Mouse (Mus musculus) left cerebral cortex, postnatal 14 days (tissue): ENCODE data around the gene Evl. TPM values are rescaled to one million over a fixed set of nuclear protein-coding genes. Genes with fewer than 3 reads are reported as not detected.
A peak's percentile ranks its signal among the peaks of the same experiment; 100 is the strongest.

Experiments used
- DNase-seq, 2 experiments: peaks; one replicate each; pipeline ENCODE4 v3.0.0; 2021 to 2022; ENCODE audit warnings: low spot score in 2 of 2, mixed read lengths in 1 of 2
- intact Hi-C: fragments of 180-260 bp; cut with DNase I; formaldehyde crosslinking; loops from one replicate; pipeline ENCODE4 v1.15.1; 2025
- total RNA-seq, 2 experiments: library from RNA; stranded (reverse); gene quantifications; 2 replicates each; pipeline ENCODE4 v1.2.3; 2021

The Evl gene
- total RNA-seq, 2 experiments from 2014 or later = 285 to 314 TPM

- intact Hi-C loops = loop anchor here (5.0 kb wide), 1 partner anchor 37 kb away; no protein-coding TSS in a partner anchor
- no peak for DNase-seq
Observed at GRCm38 (mm10) chr12:108564910-108565506, 10.5 kb downstream of the Evl start.

GRCm38 (mm10) chr12:108579156-108579871 is 24.8 kb downstream of the Evl start:
- peak; percentile 34 to 60 for DNase-seq
- intact Hi-C loops = no loop called here

- DNase-seq = no peak
- intact Hi-C loops = no loop called here
Observed at GRCm38 (mm10) chr12:108583775-108584174, 29.3 kb downstream of the Evl start.

GRCm38 (mm10) chr12:108590131-108590530 is 35.6 kb downstream of the Evl start:
- no peak for DNase-seq
- intact Hi-C loops = no loop called here

GRCm38 (mm10) chr12:108591586-108591985 is 37.1 kb downstream of the Evl start:
- intact Hi-C loops = no loop called here
- no peak for DNase-seq

GRCm38 (mm10) chr12:108592866-108593265 is 38.3 kb downstream of the Evl start:
- no peak for DNase-seq
- intact Hi-C loops = no loop called here

- no peak for DNase-seq
- intact Hi-C loops = loop anchor here (5.0 kb wide), 1 partner anchor 39 kb away; no protein-coding TSS in a partner anchor
Observed at GRCm38 (mm10) chr12:108600864-108601263, 46.3 kb downstream of the Evl start.

- intact Hi-C loops = loop anchor here (5.0 kb wide), 1 partner anchor 39 kb away; no protein-coding TSS in a partner anchor
Observed at GRCm38 (mm10) chr12:108601326-108601725, 46.8 kb downstream of the Evl start.

GRCm38 (mm10) chr12:108604546-108604945 is 50.0 kb downstream of the Evl start:
- DNase-seq = no peak
- intact Hi-C loops = loop anchor here (5.0 kb wide), 1 partner anchor 42 kb away; no protein-coding TSS in a partner anchor

More at GRCm38 (mm10) chr12:108601326-108601725, 46.8 kb downstream of the Evl start:
- peak; percentile 58 to 82 for DNase-seq

GRCm38 (mm10) chr12:108605521-108606281 is 51.2 kb downstream of the Evl start:
- peak; percentile 38 to 55 for DNase-seq
- intact Hi-C loops = loop anchor here (5.0 kb wide), 1 partner anchor 67 kb away; no protein-coding TSS in a partner anchor

GRCm38 (mm10) chr12:108606321-108606720 is 51.8 kb downstream of the Evl start:
- no peak for DNase-seq

GRCm38 (mm10) chr12:108609446-108609845 is 54.9 kb downstream of the Evl start:
- DNase-seq = no peak
- intact Hi-C loops = loop anchor here (5.0 kb wide), 1 partner anchor 63 kb away; no protein-coding TSS in a partner anchor

More at GRCm38 (mm10) chr12:108606321-108606720, 51.8 kb downstream of the Evl start:
- intact Hi-C loops = loop anchor here (5.0 kb wide), 1 partner anchor 66 kb away; no protein-coding TSS in a partner anchor

- intact Hi-C loops = loop anchor here (5.0 kb wide), 1 partner anchor 147 kb away; no protein-coding TSS in a partner anchor
- DNase-seq = no peak
Observed at GRCm38 (mm10) chr12:108610255-108610654, 55.7 kb downstream of the Evl start.

GRCm38 (mm10) chr12:108613081-108613480 is 58.6 kb downstream of the Evl start:
- intact Hi-C loops = loop anchor here (5.0 kb wide), 1 partner anchor 144 kb away; no protein-coding TSS in a partner anchor

GRCm38 (mm10) chr12:108617511-108617910 is 63.0 kb downstream of the Evl start:
- intact Hi-C loops = no loop called here
- no peak for DNase-seq

More at GRCm38 (mm10) chr12:108613081-108613480, 58.6 kb downstream of the Evl start:
- DNase-seq = peak; percentile 57 to 71

GRCm38 (mm10) chr12:108619853-108620416 is 65.4 kb downstream of the Evl start:
- intact Hi-C loops = no loop called here
- no peak for DNase-seq

GRCm38 (mm10) chr12:108622406-108622805 is 67.9 kb downstream of the Evl start:
- no peak for DNase-seq
- intact Hi-C loops = no loop called here

GRCm38 (mm10) chr12:108629556-108629955 is 75.0 kb downstream of the Evl start:
- no peak for DNase-seq
- intact Hi-C loops = no loop called here
